Mouse (Mus musculus) bone marrow, adult 2 months (tissue): ENCODE data around the gene Fam104a.

Source experiments
- CTCF ChIP-seq: fragments of 200-500 bp; IDR thresholded peaks from 2 replicates; pipeline ENCODE4 v1.5.1; 2011; ENCODE audit warnings: low read length, control low read depth; ENCODE audit not compliant: control insufficient read depth, insufficient read depth
- POLR2A ChIP-seq: fragments of 200-500 bp; IDR thresholded peaks from 2 replicates; pipeline ENCODE4 v1.6.1; 2011; ENCODE audit warnings: low read depth, mild to moderate bottlenecking, control low read depth, low read length, borderline replicate concordance; ENCODE audit not compliant: control insufficient read depth

DNA sequence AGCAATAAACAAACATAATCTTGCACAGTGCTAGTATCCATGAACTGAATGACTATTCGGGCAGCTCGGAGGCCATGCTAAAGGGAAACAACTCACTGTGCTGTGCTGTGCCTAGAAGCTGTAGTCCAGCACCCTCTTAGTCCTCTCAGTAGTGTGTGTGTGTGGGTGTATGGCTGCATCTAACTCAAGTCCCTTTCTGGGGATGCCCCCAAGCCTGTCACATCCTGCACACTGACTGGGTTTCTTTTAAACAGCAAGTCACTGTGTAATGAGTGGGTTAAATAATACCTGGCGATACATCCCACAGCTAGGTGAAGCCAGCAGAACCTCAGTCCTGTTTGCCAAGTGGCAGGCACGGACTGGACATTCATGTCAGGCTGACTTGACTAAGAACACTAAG is 25.2 kb downstream of the Fam104a start:
- TF ChIP-seq CTCF (no peak), POLR2A (no peak)
